Mouse (Mus musculus) heart, postnatal 0 days (tissue): ENCODE measurements at regions not wholly inside any gene's neighbourhood (a gene's known extent, or its start where the extent isn't known, plus 50 kb on each side); places are given as distances from the start of the nearest gene placed in this dataset.

ENCODE experiments used
- CTCF ChIP-seq: IDR thresholded peaks from 2 replicates; pipeline ENCODE4 v1.5.1; 2016; ENCODE audit warnings: antibody characterized with exemption, control low read depth, low read depth
- EP300 ChIP-seq: IDR thresholded peaks from 2 replicates; pipeline ENCODE4 v1.6.1; 2016; ENCODE audit warnings: antibody characterized with exemption, low read depth

DNA sequence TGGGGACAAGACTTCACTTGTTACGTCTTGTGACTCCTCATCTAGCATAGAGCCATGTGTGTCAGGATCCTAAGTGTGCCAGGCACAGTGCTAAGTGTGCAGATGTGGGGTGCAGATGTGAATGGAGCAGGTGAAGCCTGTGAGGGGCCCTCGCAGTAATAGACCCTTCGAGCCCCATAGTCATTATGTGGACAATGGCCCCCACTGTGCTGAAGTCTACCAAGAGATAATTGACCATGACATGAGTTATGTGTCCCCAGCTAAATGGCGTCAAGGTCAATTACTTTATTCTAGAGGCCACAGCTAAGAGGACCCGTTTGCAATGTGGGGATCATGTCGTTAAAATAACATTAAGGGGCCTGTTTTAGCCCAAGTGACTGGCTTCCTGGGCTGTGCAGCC lies 245.0 kb downstream of the Hlx start:
- TF ChIP-seq CTCF: no peak
- no peak for TF ChIP-seq EP300
